Mouse (Mus musculus) embryonic facial prominence, embryonic 15.5 days (tissue): Measurements from ENCODE around the gene Hrasls. TPM values are rescaled to one million over a fixed set of nuclear protein-coding genes. Genes with fewer than 3 reads are reported as not detected.

ENCODE experiments used
- ATAC-seq: fragments of 200-750 bp; cut with Nextera tagmentation; 2 replicates; pipeline ENCODE4 v1.8.0; 2017; ENCODE audit warnings: low read depth, moderate TSS enrichment; ENCODE audit not compliant: insufficient number of reproducible peaks, low FRiP score, low TSS enrichment
- H3K27ac ChIP-seq: fragments of 300-500 bp; sonication (generic); replicated peaks from 2 replicates; pipeline ENCODE4 v1.5.1; 2015; ENCODE audit warnings: mild to moderate bottlenecking, inconsistent platforms
- H3K27me3 ChIP-seq: fragments of 300-500 bp; sonication (generic); 2 replicates; pipeline ENCODE4 v1.6.1; 2015; ENCODE audit warnings: inconsistent platforms
- H3K36me3 ChIP-seq: fragments of 300-500 bp; sonication (generic); 2 replicates; pipeline ENCODE4 v1.6.1; 2015; ENCODE audit warnings: mild to moderate bottlenecking, inconsistent platforms
- H3K4me1 ChIP-seq: fragments of 300-500 bp; sonication (generic); 2 replicates; pipeline ENCODE4 v1.6.1; 2015; ENCODE audit warnings: inconsistent platforms
- H3K4me2 ChIP-seq: fragments of 300-500 bp; sonication (generic); replicated peaks from 2 replicates; pipeline ENCODE4 v1.6.1; 2015; ENCODE audit warnings: mild to moderate bottlenecking, inconsistent platforms
- H3K4me3 ChIP-seq: fragments of 300-500 bp; sonication (generic); replicated peaks from 2 replicates; pipeline ENCODE4 v1.5.1; 2015; ENCODE audit warnings: mild to moderate bottlenecking, inconsistent platforms
- H3K9ac ChIP-seq: fragments of 300-500 bp; sonication (generic); 2 replicates; pipeline ENCODE4 v1.6.1; 2015; ENCODE audit warnings: inconsistent platforms
- H3K9me3 ChIP-seq: fragments of 300-500 bp; sonication (generic); replicated peaks from 2 replicates; pipeline ENCODE4 v1.6.1; 2016; ENCODE audit warnings: inconsistent platforms
- WGBS: fragments of 180-500 bp; shearing (Covaris S2); methylation state at CpG from one replicate; pipeline ENCODE4 v1.1.7; 2015; 5-methylcytosine and 5-hydroxymethylcytosine counted together
- polyA plus RNA-seq: library from polyadenylated mRNA; unstranded; fragments of >200 nt; fragmentation: Nextera tagmentation; extraction: Ambion mirVana; gene quantifications from 2 replicates; pipeline ENCODE4 v1.2.1, GENCODE M21; 2015

The Hrasls gene
- polyA plus RNA-seq, 1 experiment from 2014 or later: 2.2 TPM

DNA sequence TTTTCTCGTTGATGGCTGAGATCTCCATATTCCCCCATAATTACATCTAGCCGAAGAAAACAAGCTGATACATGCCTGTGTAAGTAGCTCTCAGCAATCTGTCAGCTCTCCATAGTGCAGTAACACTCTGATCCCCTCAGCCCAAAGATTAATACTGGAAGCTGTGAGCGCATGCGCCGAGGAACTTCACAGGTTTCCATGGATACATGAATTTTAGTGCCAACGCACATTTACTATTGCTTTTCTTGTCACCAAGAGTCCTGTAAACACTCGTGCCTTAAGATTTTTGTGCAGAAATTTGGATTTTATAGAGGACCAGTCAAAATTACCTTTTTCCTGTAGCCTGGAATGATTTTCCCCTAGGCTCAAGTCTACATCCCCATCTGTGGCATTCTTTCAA, 4.6 kb upstream of the Hrasls start:
- no peak for ATAC-seq
- H3K9me3 ChIP-seq: no peaks in the 10 kb centered on the region
- 58% methylated on average over 7 of the region's 7 CpGs for whole genome bisulfite sequencing

DNA sequence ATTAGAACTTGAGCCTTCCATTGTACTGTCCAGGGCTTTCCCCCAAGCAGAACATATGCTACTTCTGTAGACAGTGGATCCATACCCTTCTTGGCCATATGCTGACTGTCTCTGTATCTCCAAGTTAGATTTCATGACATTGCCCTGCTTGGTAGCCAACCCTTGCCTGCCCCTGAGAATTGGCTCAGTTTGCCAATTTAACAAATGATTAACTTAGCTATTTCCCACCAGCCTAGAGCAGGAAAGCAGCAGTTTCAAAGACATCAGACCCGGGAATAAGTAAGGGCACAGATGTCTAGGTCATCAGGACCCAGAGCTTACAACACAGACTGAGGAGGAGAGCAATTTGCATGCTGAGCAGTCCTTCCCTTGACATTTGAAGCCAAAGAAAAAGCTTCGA, 3.9 kb upstream of the Hrasls start:
- H3K4me1 ChIP-seq: peaks cover 10% of the 10 kb centered on the region; the same call in 1 of the 2 replicates
- H3K36me3 ChIP-seq: no peaks in the 10 kb centered on the region
- 29% methylated on average over 2 of the region's 2 CpGs for WGBS
- no peak overlapping the region for H3K27ac ChIP-seq
- H3K4me2 ChIP-seq: no peak overlapping the region
- H3K9ac ChIP-seq: no peak overlapping the region
- H3K9me3 ChIP-seq: no peaks in the 10 kb centered on the region
- peaks cover 11% of the 10 kb centered on the region; the same call in 1 of the 2 replicates for H3K27me3 ChIP-seq
- no peak overlapping the region for H3K4me3 ChIP-seq
- no peak for ATAC-seq

More for the DNA sequence above, 4.6 kb upstream of the Hrasls start:
- Histone ChIP-seq H3K36me3 (no peaks in the 10 kb centered on the region), H3K4me3 (no peak overlapping the region), H3K4me2 (no peak overlapping the region), H3K27ac (no peak overlapping the region), H3K4me1 (peaks cover 5% of the 10 kb centered on the region; the same call in 1 of the 2 replicates), H3K27me3 (peaks cover 7% of the 10 kb centered on the region; the same call in 1 of the 2 replicates), H3K9ac (no peak overlapping the region)

DNA sequence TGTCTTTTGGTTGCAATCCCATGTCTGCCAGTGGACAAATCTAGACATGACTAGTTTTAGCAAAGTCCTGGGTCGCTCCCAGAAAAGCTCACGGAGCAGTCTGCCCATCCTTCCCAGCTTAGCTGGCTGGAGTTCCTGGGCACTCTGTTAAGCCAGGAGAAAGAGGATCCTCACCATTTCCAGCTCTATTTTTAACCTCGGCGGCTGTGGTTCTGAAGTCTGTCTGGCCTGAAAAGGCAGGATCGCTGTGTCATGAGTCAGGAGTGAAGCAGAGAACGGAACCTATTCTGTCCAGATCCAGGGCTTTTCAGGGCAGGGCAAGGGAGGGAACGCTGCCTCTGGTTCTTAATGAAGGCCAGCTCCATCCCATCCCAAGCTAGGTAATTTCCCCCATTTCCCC, 654 bp upstream of the Hrasls start:
- Histone ChIP-seq H3K4me1 (peaks cover 10% of the 10 kb centered on the region; the same call in 1 of the 2 replicates), H3K9ac (no peak overlapping the region), H3K27ac (no peak overlapping the region), H3K36me3 (no peaks in the 10 kb centered on the region), H3K27me3 (peaks cover 21% of the 10 kb centered on the region; the same call in 1 of the 2 replicates), H3K4me3 (no peak overlapping the region), H3K4me2 (no peak overlapping the region), H3K9me3 (no peaks in the 10 kb centered on the region)
- 55% methylated on average over 7 of the region's 7 CpGs for WGBS
- no peak for ATAC-seq

DNA sequence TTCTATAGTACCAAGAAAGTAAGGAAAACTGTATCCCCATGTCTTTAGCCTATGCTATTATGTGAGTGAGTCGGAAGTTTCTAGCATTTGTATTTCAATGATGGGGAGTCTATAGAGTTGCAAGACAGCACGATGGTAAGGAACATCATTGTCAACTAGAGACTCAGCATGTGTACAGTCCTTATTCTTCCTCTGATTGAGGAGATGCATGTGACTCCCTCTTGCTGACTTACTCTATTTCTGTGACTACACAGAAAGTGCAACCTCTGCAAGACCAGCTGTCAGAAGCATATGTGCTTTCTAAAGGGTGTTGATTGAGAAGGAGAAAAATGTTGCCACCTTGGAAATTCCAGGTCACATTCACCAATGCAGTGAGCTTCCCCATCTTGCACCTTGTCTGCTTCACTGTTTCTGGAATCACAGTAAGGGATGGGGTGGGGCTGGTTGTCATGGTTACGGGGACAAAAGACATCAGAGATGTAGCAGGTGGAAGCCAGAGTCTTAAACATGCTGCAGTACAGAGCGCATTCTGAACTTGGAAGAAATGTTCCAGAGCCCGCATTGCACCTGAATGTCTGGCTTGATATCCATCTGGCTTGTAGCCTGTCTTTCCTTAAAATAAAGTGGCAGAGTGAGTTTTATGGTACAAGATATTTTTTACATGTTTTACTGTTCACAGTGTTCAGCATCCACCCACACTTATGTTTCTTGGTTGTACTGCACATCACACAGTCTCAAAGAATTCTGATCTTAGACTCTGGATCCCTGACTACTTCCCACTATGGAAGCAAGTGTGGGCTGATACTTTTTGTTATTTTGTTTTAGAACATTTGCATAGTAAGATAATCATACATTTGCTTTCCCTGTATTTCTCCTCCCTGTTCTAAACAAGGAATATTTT, 7.2 kb downstream of the Hrasls start:
- no peak overlapping the region for H3K4me2 ChIP-seq
- no peaks in the 10 kb centered on the region for H3K9me3 ChIP-seq
- H3K27ac ChIP-seq: no peak overlapping the region
- H3K4me3 ChIP-seq: no peak overlapping the region
- no peak overlapping the region for H3K9ac ChIP-seq
- peaks cover 1% of the 10 kb centered on the region; the same call in 1 of the 2 replicates for H3K27me3 ChIP-seq
- 76% methylated on average over 5 of the region's 5 CpGs for WGBS
- no peak for ATAC-seq
- H3K36me3 ChIP-seq: no peaks in the 10 kb centered on the region
- no peaks in the 10 kb centered on the region for H3K4me1 ChIP-seq

DNA sequence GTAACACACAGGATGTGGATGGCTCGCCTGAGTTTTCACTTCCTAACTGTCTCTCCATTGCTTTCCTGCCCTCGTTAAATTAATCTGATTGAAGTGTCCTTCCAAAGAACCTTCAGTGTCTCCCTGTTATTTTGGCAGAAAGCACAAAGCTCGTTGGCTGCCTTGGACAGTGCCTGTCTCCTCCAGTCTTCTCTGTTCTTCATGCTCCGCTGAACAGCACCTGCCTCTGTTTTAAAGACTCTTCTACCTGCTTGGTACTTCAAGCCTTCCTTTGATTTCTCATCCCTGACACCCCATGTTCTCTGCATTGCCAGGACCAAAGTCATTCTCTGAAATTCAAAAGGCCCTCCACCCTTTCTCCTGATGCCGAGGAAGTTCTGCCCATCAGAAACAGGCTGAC, 26.5 kb downstream of the Hrasls start:
- H3K4me3 ChIP-seq: no peak overlapping the region
- no peak overlapping the region for H3K4me2 ChIP-seq
- H3K9me3 ChIP-seq: no peaks in the 10 kb centered on the region
- H3K27ac ChIP-seq: no peak overlapping the region
- H3K36me3 ChIP-seq: no peaks in the 10 kb centered on the region
- no peaks in the 10 kb centered on the region for H3K27me3 ChIP-seq
- H3K9ac ChIP-seq: no peak overlapping the region
- H3K4me1 ChIP-seq: no peaks in the 10 kb centered on the region
- WGBS: 76% methylated on average over 5 of the region's 5 CpGs
- no peak for ATAC-seq

DNA sequence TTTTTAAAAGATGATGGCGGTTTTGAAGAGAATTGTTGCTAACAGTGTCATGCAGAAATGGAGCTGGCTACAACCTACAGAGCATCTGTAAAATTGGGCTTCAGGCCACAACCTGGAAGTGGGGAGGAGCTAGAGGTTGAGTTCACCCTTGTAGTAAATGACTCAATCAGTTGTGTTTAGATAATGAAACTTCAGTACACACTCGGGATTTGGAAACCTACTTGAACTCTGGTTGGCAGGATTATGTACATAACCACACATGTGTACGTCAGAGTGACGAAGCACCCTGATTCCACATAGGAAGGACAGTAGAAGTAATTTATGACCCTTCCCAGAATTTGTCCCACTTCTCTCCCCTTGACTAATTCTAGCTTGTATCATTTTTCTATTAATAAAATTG, 44.8 kb downstream of the Hrasls start:
- Histone ChIP-seq H3K9me3 (no peaks in the 10 kb centered on the region), H3K36me3 (no peaks in the 10 kb centered on the region), H3K4me3 (no peak overlapping the region), H3K27ac (no peak overlapping the region), H3K4me2 (no peak overlapping the region), H3K4me1 (no peaks in the 10 kb centered on the region), H3K27me3 (no peaks in the 10 kb centered on the region), H3K9ac (no peak overlapping the region)
- 83% methylated on average over 4 of the region's 4 CpGs for WGBS
- no peak for ATAC-seq

Other genes with a start within 250 kb of the Hrasls start
- 0.96 and 1.4 TPM in 2 replicates for gene Atp13a5, start 169.0 kb downstream of the Hrasls start, polyA plus RNA-seq